Mouse (Mus musculus): ENCODE results near the gene Mia. TPM values are rescaled to one million over a fixed set of nuclear protein-coding genes. Genes with fewer than 3 reads are reported as not detected.

Gene Mia
- 8.0 and 9.3 TPM in 2 replicates for polyA plus RNA-seq (2015; fragmentation: Nextera tagmentation; extraction: Ambion mirVana)

- no peak within 1 kb of the TSS for H3K4me3 ChIP-seq (replicated peaks; ENCODE audit: low read length)
- H3K27me3 ChIP-seq (ENCODE audit: control insufficient read depth, insufficient read depth, low read length), result no peaks in the 10 kb centered on the region
- ATAC-seq (ENCODE audit: insufficient read depth, low FRiP score), result no peak
- H3K9ac ChIP-seq (ENCODE audit: low read length), result no peak within 1 kb of the TSS
- peak within 1 kb of the TSS; percentile 97 for H3K27ac ChIP-seq (ENCODE audit: low read length)
- 64% methylated on average over 14 of the region's 14 CpGs for WGBS
- peaks cover 11% of the 10 kb centered on the region for H3K4me1 ChIP-seq (ENCODE audit: control insufficient read depth, insufficient read depth, low read length)
- no peak within 1 kb of the TSS for H3K4me2 ChIP-seq (ENCODE audit: low read depth, low read length)
- peaks cover 18% of the 10 kb centered on the region for H3K36me3 ChIP-seq (ENCODE audit: control insufficient read depth, insufficient read depth, low read length)
- H3K9me3 ChIP-seq (replicated peaks; ENCODE audit: control insufficient read depth, low read length), result no peaks in the 10 kb centered on the region
These were observed at the start of gene Mia, which contains the start of gene Gm21983 for GRCm38 (mm10) chr7:27180837-27181695. Mia (minus strand) TSS chr7:27181157. Gm21983 (minus strand) TSS chr7:27181086.

GRCm38 (mm10) chr7:27228865-27229264, 47.9 kb upstream of the Mia start:
- peaks cover 45% of the 10 kb centered on the region for H3K4me1 ChIP-seq (ENCODE audit: control insufficient read depth, insufficient read depth, low read length)
- peak overlapping the region; percentile 91 for H3K4me3 ChIP-seq (replicated peaks; ENCODE audit: low read length)
- ATAC-seq (ENCODE audit: insufficient read depth, low FRiP score), result no peak
- peak overlapping the region; percentile 91 for H3K9ac ChIP-seq (ENCODE audit: low read length)
- H3K27ac ChIP-seq (ENCODE audit: low read length), result peak overlapping the region; percentile 92
- no peaks in the 10 kb centered on the region for H3K9me3 ChIP-seq (replicated peaks; ENCODE audit: control insufficient read depth, low read length)
- no peaks in the 10 kb centered on the region for H3K27me3 ChIP-seq (ENCODE audit: control insufficient read depth, insufficient read depth, low read length)
- 9% methylated on average over 6 of the region's 6 CpGs for WGBS
- no peaks in the 10 kb centered on the region for H3K36me3 ChIP-seq (ENCODE audit: control insufficient read depth, insufficient read depth, low read length)
- peak overlapping the region; percentile 76 for H3K4me2 ChIP-seq (ENCODE audit: low read depth, low read length)

DNA sequence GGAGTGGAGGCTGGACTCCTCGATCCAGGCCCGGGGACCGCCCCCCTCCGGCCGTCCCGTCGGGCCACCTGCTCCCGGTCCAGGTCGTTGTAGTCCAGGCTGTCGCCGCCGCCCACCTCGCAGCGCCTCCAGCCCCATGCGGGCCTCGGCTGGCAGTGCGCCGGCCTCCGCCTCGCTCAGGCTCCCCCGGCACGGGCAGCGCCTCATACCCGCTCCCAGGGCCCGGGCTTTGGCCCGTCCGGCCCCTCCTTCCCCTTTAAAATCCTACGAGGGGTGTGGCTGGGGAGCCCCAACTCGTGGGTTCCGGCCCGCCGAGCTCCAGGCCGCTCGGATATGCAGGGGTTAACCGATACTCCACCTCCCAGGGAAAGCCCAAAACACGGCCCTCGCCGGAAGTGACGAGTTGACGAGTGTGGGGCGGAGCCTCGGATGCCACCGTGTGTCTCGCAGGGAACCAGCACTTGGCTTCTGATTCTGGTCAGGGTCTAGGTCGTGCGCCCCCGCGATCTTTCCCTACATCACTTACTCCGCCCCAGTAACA, 47.4 kb upstream of the Mia start, which contains the start of gene Itpkc:
Gene Itpkc (minus strand): TSS at position 381 of the 541 bp plus-strand sequence.
- Histone ChIP-seq H3K9ac (ENCODE audit: low read length) (peak within 1 kb of the TSS; percentile 91), H3K4me2 (ENCODE audit: low read depth, low read length) (peak within 1 kb of the TSS; percentile 76), H3K36me3 (ENCODE audit: control insufficient read depth, insufficient read depth, low read length) (no peaks in the 10 kb centered on the region), H3K4me1 (ENCODE audit: control insufficient read depth, insufficient read depth, low read length) (peaks cover 42% of the 10 kb centered on the region), H3K27ac (ENCODE audit: low read length) (peak within 1 kb of the TSS; percentile 92), H3K4me3 (replicated peaks; ENCODE audit: low read length) (peak within 1 kb of the TSS; percentile 91), H3K9me3 (replicated peaks; ENCODE audit: control insufficient read depth, low read length) (no peaks in the 10 kb centered on the region), H3K27me3 (ENCODE audit: control insufficient read depth, insufficient read depth, low read length) (no peaks in the 10 kb centered on the region)
- WGBS, result under 1% methylated on average over 49 of the region's 49 CpGs
- peak; percentile 87 for ATAC-seq (ENCODE audit: insufficient read depth, low FRiP score)

DNA sequence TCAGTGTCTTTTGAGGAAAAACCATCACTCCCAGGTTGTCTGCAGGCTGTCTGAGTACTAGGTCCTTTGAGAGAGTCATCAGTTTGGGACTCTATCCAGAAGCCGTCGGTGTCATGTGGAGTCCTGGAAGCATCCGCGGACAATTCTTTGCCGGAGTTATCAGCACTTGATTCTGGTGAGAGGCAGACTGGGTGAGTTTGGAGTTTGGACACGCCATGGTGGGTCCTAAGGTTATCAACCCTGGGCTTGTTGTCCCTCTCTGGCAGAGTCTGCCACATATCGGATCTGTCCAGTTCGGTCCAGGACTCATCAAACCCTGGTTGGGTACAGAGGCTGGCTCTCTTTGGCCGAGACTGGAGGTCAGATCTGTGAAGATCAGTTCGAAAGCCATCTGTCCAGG, 46.7 kb upstream of the Mia start:
- no peaks in the 10 kb centered on the region for H3K9me3 ChIP-seq (replicated peaks; ENCODE audit: control insufficient read depth, low read length)
- H3K4me1 ChIP-seq (ENCODE audit: control insufficient read depth, insufficient read depth, low read length), result peaks cover 41% of the 10 kb centered on the region
- no peaks in the 10 kb centered on the region for H3K36me3 ChIP-seq (ENCODE audit: control insufficient read depth, insufficient read depth, low read length)
- ATAC-seq (ENCODE audit: insufficient read depth, low FRiP score), result no peak
- H3K27me3 ChIP-seq (ENCODE audit: control insufficient read depth, insufficient read depth, low read length), result no peaks in the 10 kb centered on the region
- peak overlapping the region; percentile 91 for H3K4me3 ChIP-seq (replicated peaks; ENCODE audit: low read length)
- peak overlapping the region; percentile 76 for H3K4me2 ChIP-seq (ENCODE audit: low read depth, low read length)
- 2% methylated on average over 10 of the region's 10 CpGs for WGBS
- H3K9ac ChIP-seq (ENCODE audit: low read length), result peak overlapping the region; percentile 91
- peak overlapping the region; percentile 92 for H3K27ac ChIP-seq (ENCODE audit: low read length)

DNA sequence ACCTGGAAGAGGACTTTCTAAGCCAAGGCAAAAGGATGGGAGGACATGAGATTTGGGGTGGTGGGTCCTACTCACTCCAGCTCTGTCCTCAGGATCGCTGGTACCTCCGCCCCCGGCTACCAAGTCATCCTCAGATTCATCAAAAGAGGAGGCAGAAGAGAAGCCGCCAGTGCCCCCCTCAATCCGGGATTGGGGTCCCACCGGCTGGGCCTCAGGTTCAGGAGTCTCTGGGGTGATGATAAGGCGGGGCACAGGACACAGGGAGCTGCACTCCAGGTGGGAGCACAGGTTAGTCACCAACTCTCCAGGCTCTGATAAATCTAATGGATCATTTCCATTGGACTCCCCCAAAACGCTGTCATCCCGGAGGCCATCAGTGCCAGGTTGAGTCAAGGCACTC, 46.3 kb upstream of the Mia start:
- WGBS, result 16% methylated on average over 9 of the region's 9 CpGs
- H3K9ac ChIP-seq (ENCODE audit: low read length), result peak overlapping the region; percentile 91
- H3K36me3 ChIP-seq (ENCODE audit: control insufficient read depth, insufficient read depth, low read length), result no peaks in the 10 kb centered on the region
- no peaks in the 10 kb centered on the region for H3K9me3 ChIP-seq (replicated peaks; ENCODE audit: control insufficient read depth, low read length)
- peak overlapping the region; percentile 92; the same call in 1 of the 2 replicates for H3K27ac ChIP-seq (ENCODE audit: low read length)
- peaks cover 41% of the 10 kb centered on the region for H3K4me1 ChIP-seq (ENCODE audit: control insufficient read depth, insufficient read depth, low read length)
- H3K4me2 ChIP-seq (ENCODE audit: low read depth, low read length), result peak overlapping the region; percentile 76
- ATAC-seq (ENCODE audit: insufficient read depth, low FRiP score), result no peak
- peak overlapping the region; percentile 91 for H3K4me3 ChIP-seq (replicated peaks; ENCODE audit: low read length)
- H3K27me3 ChIP-seq (ENCODE audit: control insufficient read depth, insufficient read depth, low read length), result no peaks in the 10 kb centered on the region

GRCm38 (mm10) chr7:27224877-27225575, 44.1 kb upstream of the Mia start:
- Histone ChIP-seq H3K4me2 (ENCODE audit: low read depth, low read length) (peak overlapping the region; percentile 76), H3K36me3 (ENCODE audit: control insufficient read depth, insufficient read depth, low read length) (no peaks in the 10 kb centered on the region), H3K9ac (ENCODE audit: low read length) (peak overlapping the region; percentile 32), H3K27ac (ENCODE audit: low read length) (peak overlapping the region; percentile 77), H3K9me3 (replicated peaks; ENCODE audit: control insufficient read depth, low read length) (no peaks in the 10 kb centered on the region), H3K27me3 (ENCODE audit: control insufficient read depth, insufficient read depth, low read length) (no peaks in the 10 kb centered on the region), H3K4me3 (replicated peaks; ENCODE audit: low read length) (peak overlapping the region; percentile 91), H3K4me1 (ENCODE audit: control insufficient read depth, insufficient read depth, low read length) (peaks cover 41% of the 10 kb centered on the region)
- WGBS, result 46% methylated on average over 11 of the region's 11 CpGs
- peak; percentile 64 for ATAC-seq (ENCODE audit: insufficient read depth, low FRiP score)

- H3K9ac ChIP-seq (ENCODE audit: low read length), result no peak overlapping the region
- no peaks in the 10 kb centered on the region for H3K9me3 ChIP-seq (replicated peaks; ENCODE audit: control insufficient read depth, low read length)
- 59% methylated on average over 1 of the region's 1 CpGs for WGBS
- no peak overlapping the region for H3K4me2 ChIP-seq (ENCODE audit: low read depth, low read length)
- H3K27ac ChIP-seq (ENCODE audit: low read length), result no peak overlapping the region
- no peak overlapping the region for H3K4me3 ChIP-seq (replicated peaks; ENCODE audit: low read length)
- no peaks in the 10 kb centered on the region for H3K36me3 ChIP-seq (ENCODE audit: control insufficient read depth, insufficient read depth, low read length)
- no peak for ATAC-seq (ENCODE audit: insufficient read depth, low FRiP score)
- H3K27me3 ChIP-seq (ENCODE audit: control insufficient read depth, insufficient read depth, low read length), result no peaks in the 10 kb centered on the region
- H3K4me1 ChIP-seq (ENCODE audit: control insufficient read depth, insufficient read depth, low read length), result peaks cover 37% of the 10 kb centered on the region
These were observed 41.6 kb upstream of the Mia start for GRCm38 (mm10) chr7:27222538-27222937.

GRCm38 (mm10) chr7:27221939-27222338, 41.0 kb upstream of the Mia start:
- Histone ChIP-seq H3K4me1 (ENCODE audit: control insufficient read depth, insufficient read depth, low read length) (peaks cover 36% of the 10 kb centered on the region), H3K9ac (ENCODE audit: low read length) (0 out of 2 replicates have a peak overlapping the region, but pooled peaks have one; percentile 7), H3K27me3 (ENCODE audit: control insufficient read depth, insufficient read depth, low read length) (no peaks in the 10 kb centered on the region), H3K36me3 (ENCODE audit: control insufficient read depth, insufficient read depth, low read length) (peaks cover 3% of the 10 kb centered on the region; the same call in 1 of the 2 replicates), H3K4me3 (replicated peaks; ENCODE audit: low read length) (no peak overlapping the region), H3K4me2 (ENCODE audit: low read depth, low read length) (no peak overlapping the region), H3K9me3 (replicated peaks; ENCODE audit: control insufficient read depth, low read length) (no peaks in the 10 kb centered on the region), H3K27ac (ENCODE audit: low read length) (no peak overlapping the region; the same call in 1 of the 2 replicates)
- ATAC-seq (ENCODE audit: insufficient read depth, low FRiP score), result no peak
- WGBS, result 61% methylated on average over 6 of the region's 6 CpGs

Measured in stomach, embryonic 16.5 days (tissue).